Mouse (Mus musculus) layer of hippocampus, adult 2 months (tissue): ENCODE data around the gene Rilp. TPM values are rescaled to one million over a fixed set of nuclear protein-coding genes. Genes with fewer than 3 reads are reported as not detected.
A peak's percentile ranks its signal among the peaks of the same experiment; 100 is the strongest.

Experiments used
- DNase-seq, 2 experiments: peaks; one replicate each; pipeline ENCODE4 v3.0.0; 2022; ENCODE audit warnings: low spot score in 2 of 2
- H3K27ac ChIP-seq: fragments of 200-600 bp; 2 replicates; pipeline ENCODE4 v1.8.1; 2022
- H3K4me3 ChIP-seq: fragments of 200-600 bp; 2 replicates; pipeline ENCODE4 v1.8.1; 2022; ENCODE audit warnings: mild to moderate bottlenecking
- CTCF ChIP-seq: fragments of 200-600 bp; conservative IDR thresholded peaks from 2 replicates; pipeline ENCODE4 v1.8.1; 2022; ENCODE audit warnings: antibody characterized with exemption, mild to moderate bottlenecking, moderate library complexity
- total RNA-seq, 2 experiments: library from RNA; stranded (reverse); gene quantifications; 2 replicates each; pipeline ENCODE4 v1.2.3; 2021

Rilp gene
- total RNA-seq, 2 experiments from 2014 or later = 1.6 to 1.7 TPM

GRCm38 (mm10) chr11:75531469-75532242 is 21.8 kb downstream of the Rilp start, which contains the start of gene Slc43a2:
Slc43a2 (plus strand) TSS chr11:75531694.
- H3K4me3 ChIP-seq = peak within 1 kb of the TSS; percentile 65
- H3K27ac ChIP-seq = peak within 1 kb of the TSS; percentile 99
- TF ChIP-seq CTCF = no peak
- DNase-seq = peak; percentile 96 to 97

DNA sequence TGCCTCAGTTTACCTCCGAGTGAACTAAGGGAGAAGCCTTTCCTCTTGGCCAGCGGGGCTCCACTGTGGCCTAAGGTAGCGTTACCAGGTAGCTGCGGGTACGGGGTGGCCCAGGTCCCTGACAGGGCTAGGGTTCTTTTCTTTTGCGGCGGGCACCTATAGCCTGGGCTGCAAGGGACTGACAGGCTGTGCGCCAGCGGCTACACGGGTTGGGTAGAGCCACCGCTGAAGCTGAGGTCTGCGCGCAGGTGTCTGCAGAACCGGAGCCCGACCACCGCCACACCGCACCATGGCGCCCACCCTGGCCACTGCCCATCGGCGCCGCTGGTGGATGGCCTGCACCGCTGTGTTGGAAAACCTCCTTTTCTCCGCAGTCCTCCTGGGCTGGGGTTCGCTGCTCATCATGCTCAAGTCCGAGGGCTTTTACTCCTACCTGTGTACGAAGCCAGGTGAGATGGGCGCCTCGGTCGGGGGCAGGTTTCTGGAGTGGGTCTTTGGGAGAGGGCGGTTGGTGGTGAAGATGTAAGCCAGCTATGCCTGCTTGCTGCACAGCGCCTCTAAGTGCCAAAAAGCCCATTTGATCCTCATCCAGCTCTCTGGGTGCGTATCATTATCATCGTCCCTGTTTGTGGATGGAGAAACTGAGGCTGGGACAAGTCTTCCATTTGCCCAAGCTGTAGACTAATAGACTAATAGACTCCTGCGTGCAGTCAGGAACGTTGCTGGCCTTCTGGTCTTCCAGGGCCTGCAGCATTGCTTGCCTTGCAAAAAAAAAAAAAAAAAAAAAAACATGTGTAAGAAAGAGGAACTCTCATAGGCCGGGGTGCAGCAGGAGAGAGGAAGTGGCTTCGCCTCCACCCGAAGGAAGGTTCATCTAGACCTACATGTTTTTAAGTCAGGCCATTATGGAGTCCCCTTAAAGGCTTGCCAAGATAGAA is 22.7 kb downstream of the Rilp start:
- TF ChIP-seq CTCF = 0 out of 2 replicates have a peak, but pooled peaks have one; percentile 13
- H3K4me3 ChIP-seq = peak overlapping the region; percentile 65
- DNase-seq = no peak
- peak overlapping the region; percentile 99 for H3K27ac ChIP-seq

DNA sequence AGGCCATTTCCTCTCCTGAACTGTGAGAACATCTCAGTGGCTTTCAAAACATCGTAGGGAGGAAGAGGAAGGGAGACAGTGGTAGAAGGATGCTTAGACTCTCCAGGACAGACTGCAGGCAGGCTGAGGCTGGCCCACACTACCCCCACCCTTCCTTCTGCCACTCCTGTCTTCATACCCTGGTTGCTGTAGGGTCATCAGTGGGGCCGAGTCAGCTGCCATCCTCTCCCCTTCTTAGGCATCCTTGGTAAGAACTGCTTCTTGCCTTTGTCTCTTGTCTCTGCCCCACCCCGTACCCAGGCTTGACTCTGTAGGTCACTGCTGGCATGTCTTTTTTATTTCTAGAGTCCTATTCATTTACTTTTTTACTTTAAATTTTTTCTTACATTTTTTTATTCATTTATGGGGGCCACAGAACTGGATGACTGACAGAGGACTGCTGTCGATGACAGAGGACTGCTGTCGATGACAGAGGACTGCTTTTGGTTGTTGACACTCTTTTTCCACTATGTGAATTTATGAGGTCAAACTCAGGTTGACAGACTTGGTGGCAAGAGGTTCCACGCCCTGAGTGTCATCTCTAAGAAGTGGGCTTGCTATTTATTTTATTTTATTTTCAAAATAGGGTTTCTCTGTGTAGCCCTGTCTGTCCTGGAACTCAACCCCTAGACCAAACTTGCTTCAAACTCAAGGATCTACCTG is 23.6 kb downstream of the Rilp start:
- no peak for TF ChIP-seq CTCF
- DNase-seq = no peak
- Histone ChIP-seq H3K27ac (peak overlapping the region; percentile 99), H3K4me3 (peak overlapping the region; percentile 65)

GRCm38 (mm10) chr11:75534286-75535033 is 24.6 kb downstream of the Rilp start:
- TF ChIP-seq CTCF = no peak
- no peak for DNase-seq
- Histone ChIP-seq H3K27ac (peak overlapping the region; percentile 99; the same call in 1 of the 2 replicates), H3K4me3 (peak overlapping the region; percentile 27; the same call in 1 of the 2 replicates)

GRCm38 (mm10) chr11:75535106-75535795 is 25.4 kb downstream of the Rilp start:
- peak overlapping the region; percentile 27; the same call in 1 of the 2 replicates for H3K4me3 ChIP-seq
- TF ChIP-seq CTCF = no peak
- DNase-seq = no peak
- peak overlapping the region; percentile 99; the same call in 1 of the 2 replicates for H3K27ac ChIP-seq

GRCm38 (mm10) chr11:75536255-75537024 is 26.5 kb downstream of the Rilp start:
- no peak for TF ChIP-seq CTCF
- Histone ChIP-seq H3K27ac (peak overlapping the region; percentile 87), H3K4me3 (no peak overlapping the region)
- no peak for DNase-seq

DNA sequence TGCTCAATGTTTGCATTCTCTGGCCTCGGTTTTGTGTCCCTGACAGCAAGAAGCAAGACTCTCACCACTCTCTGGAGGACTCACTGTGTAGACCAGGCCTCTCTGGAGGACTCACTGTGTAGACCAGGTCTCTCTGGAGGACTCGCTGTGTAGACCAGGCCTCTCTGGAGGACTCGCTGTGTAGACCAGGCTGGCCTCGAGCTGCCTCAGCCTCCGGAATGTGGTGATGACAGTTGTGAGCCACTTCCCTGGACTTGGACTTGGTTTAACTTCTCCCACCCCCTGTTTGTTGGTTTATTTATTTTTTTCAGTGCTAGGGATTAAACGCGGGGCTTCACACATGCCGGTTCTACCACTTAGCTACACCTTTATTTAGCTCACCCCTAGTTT is 27.1 kb downstream of the Rilp start:
- DNase-seq = no peak
- no peak for TF ChIP-seq CTCF
- peak overlapping the region; percentile 87 for H3K27ac ChIP-seq
- H3K4me3 ChIP-seq = no peak overlapping the region

- TF ChIP-seq CTCF = peak; percentile 56
- Histone ChIP-seq H3K4me3 (no peak overlapping the region), H3K27ac (peak overlapping the region; percentile 87)
- no peak for DNase-seq
These were observed 27.7 kb downstream of the Rilp start for GRCm38 (mm10) chr11:75537491-75538183.

DNA sequence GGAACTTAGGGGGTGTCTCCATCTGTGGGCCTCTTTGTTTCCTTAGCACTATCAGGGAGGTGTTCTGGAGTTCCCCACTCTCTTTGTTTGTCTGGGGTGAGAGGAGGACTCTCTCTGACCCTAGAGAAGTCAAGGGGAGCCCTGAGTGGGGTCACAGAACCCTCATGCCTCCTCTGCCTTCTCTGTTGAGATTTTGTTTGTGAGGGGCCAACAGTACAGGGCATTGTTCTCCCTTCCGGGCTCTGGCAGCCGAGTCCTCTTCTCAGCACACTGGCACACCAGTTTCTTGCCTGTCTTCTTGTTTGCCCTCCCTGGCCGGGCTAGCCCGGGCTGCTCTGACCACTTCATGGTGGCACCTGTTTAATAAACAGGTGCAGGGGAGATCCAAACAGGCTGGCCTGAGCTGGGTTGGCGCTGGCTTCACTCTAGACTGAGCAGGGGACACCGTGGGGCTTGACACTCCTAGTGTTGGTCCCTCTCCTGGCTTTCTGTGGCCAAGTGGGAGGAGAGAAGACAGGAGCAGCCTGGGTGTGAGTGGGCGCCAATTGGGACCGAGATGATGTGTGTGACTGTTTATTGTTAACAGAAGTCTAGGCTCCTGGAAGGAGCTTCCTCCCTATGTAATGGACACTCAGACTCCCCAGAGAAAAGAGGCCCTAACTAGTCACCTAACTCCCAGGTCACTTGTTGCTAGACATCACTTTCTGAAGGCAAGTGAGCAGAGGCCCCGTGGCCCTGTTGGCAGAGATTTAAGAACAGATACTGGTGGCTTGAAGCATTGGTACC is 28.5 kb downstream of the Rilp start:
- no peak overlapping the region for H3K4me3 ChIP-seq
- no peak for TF ChIP-seq CTCF
- DNase-seq = no peak
- peak overlapping the region; percentile 87 for H3K27ac ChIP-seq

DNA sequence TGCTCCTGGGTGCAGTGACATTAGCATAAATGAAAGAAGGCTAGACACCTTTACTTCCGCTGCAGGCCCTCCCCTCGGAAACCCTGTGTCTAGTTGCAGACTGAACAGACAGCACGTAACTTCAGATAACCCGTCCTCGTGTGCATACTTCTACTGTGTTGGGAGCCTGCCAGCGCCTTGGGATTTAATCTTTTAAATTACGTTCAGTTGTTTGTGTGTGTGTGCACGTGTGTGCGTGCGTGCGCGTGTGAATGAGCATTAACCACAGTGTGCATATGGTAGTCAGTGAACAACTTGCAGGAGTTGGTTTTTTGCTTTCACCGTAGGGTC is 29.0 kb downstream of the Rilp start:
- TF ChIP-seq CTCF = no peak
- Histone ChIP-seq H3K4me3 (no peak overlapping the region), H3K27ac (peak overlapping the region; percentile 87)
- no peak for DNase-seq
